Comparison of ENCODE assay signal across 8 mouse cellular contexts in genomic region chr4:103120028-103120384, GRCm38 (mm10). TPM values are rescaled to one million over a fixed set of nuclear protein-coding genes. Genes with fewer than 3 reads are reported as not detected.
A peak's percentile ranks its signal among the peaks of the same experiment; 100 is the strongest.
DNase-seq lines count a peak whose midpoint lies in the region; ATAC-seq and TF ChIP-seq lines count a peak whose summit lies in the region.

No protein-coding gene starts in this region.

- no peak for DNase-seq in heart, adult 2 months
- no peak for DNase-seq in heart, postnatal 4 days
- DNase-seq in forebrain, embryonic 10.5 days (ENCODE audit: extremely low spot score, low spot score), result no peak
- DNase-seq in liver, embryonic 13.5 days, result no peak
- no peak for DNase-seq in natural killer cell, adult 2 months (ENCODE audit: low spot score in 2 of 2)
- DNase-seq in left cerebral cortex, adult 18-20 months (ENCODE audit: low spot score in 2 of 2), result no peak
- no peak for DNase-seq in cerebellum, postnatal 36 days

- TF ChIP-seq EP300 in heart, adult 2 months (IDR thresholded peaks at IDR 0.05; ENCODE audit: insufficient read depth, low read depth, low read length), result no peak

- peaks cover 12% of the 10 kb centered on the region for H3K4me1 ChIP-seq in heart, adult 2 months (ENCODE audit: control insufficient read depth, insufficient read depth, low read length)
- peaks cover 36% of the 10 kb centered on the region for H3K4me1 ChIP-seq in forebrain, embryonic 10.5 days
- H3K4me1 ChIP-seq in liver, embryonic 13.5 days (replicated peaks), result peaks cover 50% of the 10 kb centered on the region

- TF ChIP-seq CTCF in heart, adult 2 months (IDR thresholded peaks at IDR 0.05), result no peak

- 5% methylated on average over 4 of the region's 4 CpGs for WGBS in heart, adult 2 months
- 17% methylated on average over 4 of the region's 4 CpGs for WGBS in forebrain, embryonic 10.5 days
- WGBS in liver, embryonic 13.5 days (ENCODE audit: insufficient replicate concordance), result 6% methylated on average over 4 of the region's 4 CpGs

- peak; percentile 22 for ATAC-seq in CD4-positive, CD25-positive, alpha-beta regulatory T cell, adult 4 months
- ATAC-seq in liver, embryonic 13.5 days (ENCODE audit: low read depth), result peak; percentile 72

- intact Hi-C loops in heart, adult 2 months (cut with DNase I), result loop anchor here (5.0 kb wide), 1 partner anchor 92 kb away; no protein-coding TSS in a partner anchor

- H3K27ac ChIP-seq in heart, adult 2 months, result peak overlapping the region; percentile 95
- H3K27ac ChIP-seq in forebrain, embryonic 10.5 days, result peak overlapping the region; percentile 98
- H3K27ac ChIP-seq in liver, embryonic 13.5 days, result peak overlapping the region; percentile 99

- H3K27me3 ChIP-seq in heart, adult 2 months (ENCODE audit: control insufficient read depth, insufficient read depth, low read length), result no peaks in the 10 kb centered on the region
- 0 out of 2 replicates have a peak, but pooled peaks cover 4% of the 10 kb centered on the region for H3K27me3 ChIP-seq in forebrain, embryonic 10.5 days (ENCODE audit: poor library complexity, severe bottlenecking)
- no peaks in the 10 kb centered on the region for H3K27me3 ChIP-seq in liver, embryonic 13.5 days

- TF ChIP-seq POLR2A in heart, adult 2 months (IDR thresholded peaks at IDR 0.05; ENCODE audit: insufficient read depth, low read depth, low read length), result no peak

- H3K4me2 ChIP-seq in liver, embryonic 13.5 days, result peak overlapping the region; percentile 77

- H3K79me2 ChIP-seq in heart, adult 2 months (replicated peaks; ENCODE audit: control insufficient read depth, insufficient read depth, low read length), result peaks cover 7% of the 10 kb centered on the region

- H3K9ac ChIP-seq in heart, adult 2 months (ENCODE audit: low read depth, low read length), result peak overlapping the region; percentile 82
- H3K9ac ChIP-seq in liver, embryonic 13.5 days, result peak overlapping the region; percentile 100

- peak overlapping the region; percentile 84 for H3K4me3 ChIP-seq in heart, adult 2 months
- H3K4me3 ChIP-seq in forebrain, embryonic 10.5 days, result peak overlapping the region; percentile 91
- H3K4me3 ChIP-seq in liver, embryonic 13.5 days (replicated peaks), result peak overlapping the region; percentile 98

- peaks cover 21% of the 10 kb centered on the region for H3K36me3 ChIP-seq in heart, adult 2 months (ENCODE audit: control insufficient read depth, insufficient read depth, low read length)
- H3K36me3 ChIP-seq in forebrain, embryonic 10.5 days (replicated peaks), result peaks cover 10% of the 10 kb centered on the region
- peaks cover 5% of the 10 kb centered on the region; the same call in 1 of the 2 replicates for H3K36me3 ChIP-seq in liver, embryonic 13.5 days

- no peaks in the 10 kb centered on the region for H3K9me3 ChIP-seq in forebrain, embryonic 10.5 days
- no peaks in the 10 kb centered on the region for H3K9me3 ChIP-seq in liver, embryonic 13.5 days (replicated peaks)

RNA-seq across cellular contexts. Expression of gene Wdr78, which starts 5.7 kb away (rescaled TPM):
- 1 to 10 TPM; 1.1 to 1.3 TPM for total RNA-seq in heart, adult 2 months (2021)
- 0.29 and 0.37 TPM in 2 replicates for polyA plus RNA-seq in heart, adult 2 months (2012; rRNA removed)
- total RNA-seq in heart, postnatal 4 days (2021), result 1 to 10 TPM; 1.1 to 1.5 TPM
- 1 to 10 TPM; 3.2 to 3.4 TPM for polyA plus RNA-seq in CD4-positive, CD25-positive, alpha-beta regulatory T cell, adult 4 months (2017; shearing (Covaris generic))
- polyA plus RNA-seq in forebrain, embryonic 10.5 days (2016; fragmentation: Nextera tagmentation; extraction: Ambion mirVana), result 4.8 and 5.0 TPM in 2 replicates
- 0.52 and 0.61 TPM in 2 replicates for polyA plus RNA-seq in liver, embryonic 13.5 days (2015; fragmentation: Nextera tagmentation; extraction: Ambion mirVana)
- total RNA-seq in left cerebral cortex, adult 18-20 months (2021), result 10 to 100 TPM; 14.3 to 14.5 TPM

RNA-seq across cellular contexts. Expression of gene Mier1, which starts 5.8 kb away (rescaled TPM):
- 10 to 100 TPM; 32.0 to 36.9 TPM for total RNA-seq in heart, adult 2 months (2021)
- 7.0 and 12.5 TPM in 2 replicates for polyA plus RNA-seq in heart, adult 2 months (2012; rRNA removed)
- total RNA-seq in heart, postnatal 4 days (2021), result 10 to 100 TPM; 42.9 to 46.6 TPM
- polyA plus RNA-seq in CD4-positive, CD25-positive, alpha-beta regulatory T cell, adult 4 months (2017; shearing (Covaris generic)), result 10 to 100 TPM; 77.0 to 89.9 TPM
- 37.0 and 37.3 TPM in 2 replicates for polyA plus RNA-seq in forebrain, embryonic 10.5 days (2016; fragmentation: Nextera tagmentation; extraction: Ambion mirVana)
- polyA plus RNA-seq in liver, embryonic 13.5 days (2015; fragmentation: Nextera tagmentation; extraction: Ambion mirVana), result 32.2 and 40.9 TPM in 2 replicates
- total RNA-seq in left cerebral cortex, adult 18-20 months (2021), result 10 to 100 TPM; 42.5 to 44.6 TPM
